Mouse (Mus musculus): Measurements from ENCODE around the gene Zfp42. TPM values are rescaled to one million over a fixed set of nuclear protein-coding genes. Genes with fewer than 3 reads are reported as not detected.

The Zfp42 gene
- not detected for polyA plus RNA-seq (2015; fragmentation: Illumina TruSeq; extraction: RNeasy Lipid Tissue Mini Kit (QIAGEN cat#74804); ENCODE audit: insufficient read depth, low read depth, low replicate concordance)

DNA sequence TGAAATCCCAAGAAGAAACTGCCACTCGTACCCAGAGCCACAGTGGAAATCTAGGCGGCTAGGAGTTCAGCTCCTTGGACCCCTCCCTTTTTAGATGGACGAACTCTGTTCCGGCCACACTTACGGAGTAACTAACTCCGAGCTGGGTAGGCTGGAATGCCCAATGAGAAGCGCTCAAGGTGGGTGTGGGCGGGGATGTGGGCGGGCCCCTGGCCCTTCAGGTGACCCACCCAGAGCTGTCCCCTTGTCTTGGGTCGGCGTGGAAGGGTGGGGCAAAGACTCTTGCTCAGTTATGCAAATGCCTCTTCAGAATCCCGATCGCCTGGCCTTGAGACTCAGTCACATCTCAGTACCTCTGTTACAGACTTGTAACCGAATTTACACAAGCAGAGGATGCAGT, at the start of gene Zfp42:
TSS of gene Zfp42 (minus strand) at position 85 of the 400 bp plus-strand sequence.

Other genes with a start within 250 kb of the Zfp42 start
- not detected for gene Triml1, start 165.5 kb downstream of the Zfp42 start, polyA plus RNA-seq (2015; fragmentation: Illumina TruSeq; extraction: RNeasy Lipid Tissue Mini Kit (QIAGEN cat#74804); ENCODE audit: insufficient read depth, low read depth, low replicate concordance)
- not detected for gene Triml2, start 126.4 kb downstream of the Zfp42 start, polyA plus RNA-seq (2015; fragmentation: Illumina TruSeq; extraction: RNeasy Lipid Tissue Mini Kit (QIAGEN cat#74804); ENCODE audit: insufficient read depth, low read depth, low replicate concordance)
- gene Adam26b, start 221.1 kb upstream of the Zfp42 start, polyA plus RNA-seq (2015; fragmentation: Illumina TruSeq; extraction: RNeasy Lipid Tissue Mini Kit (QIAGEN cat#74804); ENCODE audit: insufficient read depth, low read depth, low replicate concordance), result not detected